9 mouse cellular contexts compared by ENCODE assay signal in the genomic region with DNA sequence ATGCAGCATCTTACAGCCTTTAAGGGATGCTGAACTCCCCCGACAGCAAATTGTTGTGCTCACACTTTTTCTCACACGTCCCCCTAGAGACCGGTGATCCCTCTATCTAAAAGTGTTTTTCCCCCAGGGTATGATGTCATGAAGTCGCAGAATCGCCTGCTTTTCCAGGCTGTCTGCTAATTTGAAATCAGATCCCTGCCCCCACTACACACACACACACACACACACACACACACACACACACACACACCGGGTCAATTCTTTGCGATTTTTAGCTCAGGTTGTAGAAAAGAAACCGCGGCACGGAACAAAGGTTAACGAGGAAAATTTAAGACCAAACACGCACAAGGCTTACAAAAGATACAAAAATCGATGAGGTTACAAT. TPM values are rescaled to one million over a fixed set of nuclear protein-coding genes. Genes with fewer than 3 reads are reported as not detected.
A peak's percentile ranks its signal among the peaks of the same experiment; 100 is the strongest.
DNase-seq lines count a peak whose midpoint lies in the region; ATAC-seq and TF ChIP-seq lines count a peak whose summit lies in the region.
"Had no signal": no experiment of that assay in that cellular context is flagged by ENCODE, and none has a peak within 500 bp of the region (broad histone marks: within the 10 kb centered on the region; RNA-seq: fewer than 3 reads in every experiment).

No protein-coding gene starts in this region.

- no peaks in the 10 kb centered on the region for H3K9me3 ChIP-seq in heart, embryonic 14.5 days (ENCODE audit: control insufficient read depth, low read length)
- no peaks in the 10 kb centered on the region for H3K9me3 ChIP-seq in ES-Bruce4 (replicated peaks; ENCODE audit: control insufficient read depth, insufficient read depth, low read length, poor library complexity, severe bottlenecking)
- H3K9me3 ChIP-seq in forebrain, embryonic 16.5 days (ENCODE audit: control insufficient read depth, low read length), result no peaks in the 10 kb centered on the region
- H3K9me3 ChIP-seq in liver, embryonic 16.5 days (replicated peaks; ENCODE audit: control insufficient read depth, low read length), result no peaks in the 10 kb centered on the region
- H3K9me3 ChIP-seq: G1E had no signal

- H3K36me3 ChIP-seq in heart, embryonic 14.5 days (ENCODE audit: control insufficient read depth, insufficient read depth, low read length), result no peaks in the 10 kb centered on the region
- no peaks in the 10 kb centered on the region for H3K36me3 ChIP-seq in ES-Bruce4 (ENCODE audit: control insufficient read depth, insufficient read depth, low read length, poor library complexity, severe bottlenecking)
- no peaks in the 10 kb centered on the region for H3K36me3 ChIP-seq in forebrain, embryonic 16.5 days (ENCODE audit: control insufficient read depth, insufficient read depth)
- no peaks in the 10 kb centered on the region for H3K36me3 ChIP-seq in liver, embryonic 16.5 days (ENCODE audit: control insufficient read depth, insufficient read depth)
- H3K36me3 ChIP-seq: G1E had no signal

- peak overlapping the region; percentile 83 for H3K9ac ChIP-seq in heart, embryonic 14.5 days (ENCODE audit: low read length)
- no peak overlapping the region for H3K9ac ChIP-seq in ES-Bruce4 (ENCODE audit: low read depth, poor library complexity, severe bottlenecking)
- peak overlapping the region; percentile 91 for H3K9ac ChIP-seq in forebrain, embryonic 16.5 days (replicated peaks; ENCODE audit: low read depth, low read length)
- H3K9ac ChIP-seq in liver, embryonic 16.5 days (ENCODE audit: low read depth, low read length), result no peak overlapping the region

- no peak for DNase-seq in heart, adult 11 months
- no peak for DNase-seq in adipocyte (ENCODE audit: low spot score)

- peak overlapping the region; percentile 94 for H3K4me2 ChIP-seq in heart, embryonic 14.5 days (ENCODE audit: low read length)
- H3K4me2 ChIP-seq in forebrain, embryonic 16.5 days (ENCODE audit: low read length), result peak overlapping the region; percentile 74
- peak overlapping the region; percentile 78 for H3K4me2 ChIP-seq in liver, embryonic 16.5 days (ENCODE audit: low read depth, low read length)

- no peak for TF ChIP-seq CTCF in ES-Bruce4 (IDR thresholded peaks at IDR 0.05; ENCODE audit: low read depth, low read length)

- ATAC-seq in heart, embryonic 14.5 days (ENCODE audit: insufficient number of reproducible peaks, insufficient read depth, low FRiP score, low read depth), result no peak
- ATAC-seq in forebrain, embryonic 16.5 days, result no peak
- ATAC-seq in liver, embryonic 16.5 days (ENCODE audit: low read depth), result no peak
- no peak for ATAC-seq in CD4-positive, CD25-positive, alpha-beta regulatory T cell, adult 4 months
- no peak for ATAC-seq in megakaryocyte-erythroid progenitor cell, adult 5-6 weeks (replicated peaks; ENCODE audit: low FRiP score, low TSS enrichment, poor library complexity, severe bottlenecking)

- peaks cover 0 to 2% of the 10 kb centered on the region in 2 experiments; a peak in 2 of 4 replicates for H3K4me1 ChIP-seq in heart, embryonic 14.5 days (ENCODE audit: control insufficient read depth in 2 of 2, insufficient read depth in 2 of 2, low read length in 2 of 2)
- H3K4me1 ChIP-seq in ES-Bruce4 (ENCODE audit: control insufficient read depth, insufficient read depth, low read length), result peaks cover 1% of the 10 kb centered on the region
- peaks cover 24% of the 10 kb centered on the region for H3K4me1 ChIP-seq in forebrain, embryonic 16.5 days (replicated peaks; ENCODE audit: control insufficient read depth, insufficient read depth, low read length)
- H3K4me1 ChIP-seq in liver, embryonic 16.5 days (ENCODE audit: control insufficient read depth, low read depth, low read length), result no peaks in the 10 kb centered on the region; the same call in 1 of the 2 replicates

- peaks cover 6% of the 10 kb centered on the region for H3K27me3 ChIP-seq in heart, embryonic 14.5 days (ENCODE audit: control insufficient read depth, insufficient read depth, low read length)
- no peaks in the 10 kb centered on the region for H3K27me3 ChIP-seq in ES-Bruce4 (ENCODE audit: control insufficient read depth, insufficient read depth, low read length, poor library complexity, severe bottlenecking)
- no peaks in the 10 kb centered on the region for H3K27me3 ChIP-seq in forebrain, embryonic 16.5 days (replicated peaks; ENCODE audit: control insufficient read depth, insufficient read depth, low read length)
- H3K27me3 ChIP-seq in liver, embryonic 16.5 days (ENCODE audit: control insufficient read depth, insufficient read depth, low read depth, low read length), result peaks cover 31% of the 10 kb centered on the region

- no peak for TF ChIP-seq POLR2A in ES-Bruce4 (IDR thresholded peaks at IDR 0.05; ENCODE audit: insufficient read depth, low read length)

- H3K27ac ChIP-seq in heart, embryonic 14.5 days (replicated peaks in 1 of 2; ENCODE audit: control insufficient read depth in 1 of 2, insufficient read depth in 1 of 2, low read depth in 2 of 2, low read length in 2 of 2), result no peak overlapping the region
- no peak overlapping the region for H3K27ac ChIP-seq in ES-Bruce4 (ENCODE audit: insufficient read depth, low read length)
- peak overlapping the region; percentile 47 for H3K27ac ChIP-seq in forebrain, embryonic 16.5 days (ENCODE audit: low read length)
- no peak overlapping the region for H3K27ac ChIP-seq in liver, embryonic 16.5 days (ENCODE audit: low read length)

- peak overlapping the region; percentile 62 to 63 for H3K4me3 ChIP-seq in heart, embryonic 14.5 days (ENCODE audit: control insufficient read depth in 1 of 2, insufficient read depth in 1 of 2, low read depth in 1 of 2, low read length in 2 of 2)
- H3K4me3 ChIP-seq in ES-Bruce4 (ENCODE audit: low read depth, low read length), result peak overlapping the region; percentile 31
- H3K4me3 ChIP-seq in forebrain, embryonic 16.5 days (replicated peaks; ENCODE audit: low read length), result peak overlapping the region; percentile 81
- H3K4me3 ChIP-seq in liver, embryonic 16.5 days (ENCODE audit: low read depth, low read length), result peak overlapping the region; percentile 66

- TF ChIP-seq EP300 in ES-Bruce4 (IDR thresholded peaks at IDR 0.05; ENCODE audit: insufficient read depth, low read depth, low read length), result no peak

- WGBS in heart, embryonic 14.5 days, result 8% methylated on average over 13 of the region's 13 CpGs
- under 1% methylated on average over 13 of the region's 13 CpGs for WGBS in forebrain, embryonic 16.5 days
- 5% methylated on average over 13 of the region's 13 CpGs for WGBS in liver, embryonic 16.5 days (ENCODE audit: insufficient replicate concordance)

RNA-seq across cellular contexts. Expression of gene Dmxl2, which starts 0.7 kb away (rescaled TPM):
- polyA plus RNA-seq in heart, embryonic 14.5 days (2014; fragmentation: Nextera tagmentation; extraction: Ambion mirVana), result 8.5 and 11.4 TPM in 2 replicates
- polyA plus RNA-seq in ES-Bruce4 (2011; ENCODE audit: insufficient read depth, insufficient read length, low read depth, missing spikeins), result 11.4 and 15.9 TPM in 2 replicates
- polyA plus RNA-seq in forebrain, embryonic 16.5 days (2015; fragmentation: Nextera tagmentation; extraction: Ambion mirVana), result 57.0 and 60.6 TPM in 2 replicates
- 0.96 and 1.4 TPM in 2 replicates for polyA plus RNA-seq in liver, embryonic 16.5 days (2015; fragmentation: Nextera tagmentation; extraction: Ambion mirVana)
- under 1 TPM in 1 of 2 experiments, not detected in 1; 0.62 TPM for polyA plus RNA-seq in CD4-positive, CD25-positive, alpha-beta regulatory T cell, adult 4 months (2017; shearing (Covaris generic))
- 0.26 and 4.0 TPM in 2 replicates for total RNA-seq in megakaryocyte-erythroid progenitor cell, adult 5-6 weeks (2014; fragmentation: Nextera tagmentation)
- 0.91 and 2.6 TPM in 2 replicates for total RNA-seq in megakaryocyte-erythroid progenitor cell, adult 5-6 weeks (2017)
- polyA plus RNA-seq: G1E had no signal

RNA-seq across cellular contexts. Expression of gene Sh2d7, which starts 36.7 kb away (rescaled TPM):
- polyA plus RNA-seq in heart, embryonic 14.5 days (2014; fragmentation: Nextera tagmentation; extraction: Ambion mirVana), result not detected in 2 replicates
- polyA plus RNA-seq in ES-Bruce4 (2011; ENCODE audit: insufficient read depth, insufficient read length, low read depth, missing spikeins), result not detected in 2 replicates
- polyA plus RNA-seq in forebrain, embryonic 16.5 days (2015; fragmentation: Nextera tagmentation; extraction: Ambion mirVana), result 0.16 TPM in 1 of 2 replicates, not detected in the other
- polyA plus RNA-seq in liver, embryonic 16.5 days (2015; fragmentation: Nextera tagmentation; extraction: Ambion mirVana), result not detected in 2 replicates
- not detected for polyA plus RNA-seq in CD4-positive, CD25-positive, alpha-beta regulatory T cell, adult 4 months (2017; shearing (Covaris generic))
- not detected in 2 replicates for total RNA-seq in megakaryocyte-erythroid progenitor cell, adult 5-6 weeks (2014; fragmentation: Nextera tagmentation)
- total RNA-seq in megakaryocyte-erythroid progenitor cell, adult 5-6 weeks (2017), result not detected in 2 replicates
- polyA plus RNA-seq: G1E had no signal

RNA-seq across cellular contexts. Expression of gene Cib2, which starts 57.9 kb away (rescaled TPM):
- polyA plus RNA-seq in heart, embryonic 14.5 days (2014; fragmentation: Nextera tagmentation; extraction: Ambion mirVana), result 5.0 and 6.7 TPM in 2 replicates
- 4.6 and 4.8 TPM in 2 replicates for polyA plus RNA-seq in ES-Bruce4 (2011; ENCODE audit: insufficient read depth, insufficient read length, low read depth, missing spikeins)
- 36.8 and 40.5 TPM in 2 replicates for polyA plus RNA-seq in forebrain, embryonic 16.5 days (2015; fragmentation: Nextera tagmentation; extraction: Ambion mirVana)
- 1.4 and 1.5 TPM in 2 replicates for polyA plus RNA-seq in liver, embryonic 16.5 days (2015; fragmentation: Nextera tagmentation; extraction: Ambion mirVana)
- polyA plus RNA-seq in CD4-positive, CD25-positive, alpha-beta regulatory T cell, adult 4 months (2017; shearing (Covaris generic)), result 1 to 10 TPM in 1 of 2 experiments, not detected in 1; 1.6 TPM
- total RNA-seq in megakaryocyte-erythroid progenitor cell, adult 5-6 weeks (2014; fragmentation: Nextera tagmentation), result not detected in 2 replicates
- not detected in 2 replicates for total RNA-seq in megakaryocyte-erythroid progenitor cell, adult 5-6 weeks (2017)
- total RNA-seq: G1E had no signal

Comparison
In these comparisons a context has a peak if more than half of its experiments do, and no peak if none do; other contexts are left out.
1. H3K4me3 ChIP-seq: peak in every context shown above with its lines; median percentile 81 in forebrain, embryonic 16.5 days; 66 in liver, embryonic 16.5 days; 62 in heart, embryonic 14.5 days; 31 in ES-Bruce4.
2. H3K9ac ChIP-seq: peak in heart, embryonic 14.5 days (single experiment) and forebrain, embryonic 16.5 days (single experiment); none in ES-Bruce4 (single experiment) and liver, embryonic 16.5 days (single experiment).
3. Peak in every context shown above with its lines, with median percentiles within 50 percentile points of each other: H3K4me2 ChIP-seq.